Mouse (Mus musculus): ENCODE measurements around the gene Nell2.

The Nell2 gene

DNA sequence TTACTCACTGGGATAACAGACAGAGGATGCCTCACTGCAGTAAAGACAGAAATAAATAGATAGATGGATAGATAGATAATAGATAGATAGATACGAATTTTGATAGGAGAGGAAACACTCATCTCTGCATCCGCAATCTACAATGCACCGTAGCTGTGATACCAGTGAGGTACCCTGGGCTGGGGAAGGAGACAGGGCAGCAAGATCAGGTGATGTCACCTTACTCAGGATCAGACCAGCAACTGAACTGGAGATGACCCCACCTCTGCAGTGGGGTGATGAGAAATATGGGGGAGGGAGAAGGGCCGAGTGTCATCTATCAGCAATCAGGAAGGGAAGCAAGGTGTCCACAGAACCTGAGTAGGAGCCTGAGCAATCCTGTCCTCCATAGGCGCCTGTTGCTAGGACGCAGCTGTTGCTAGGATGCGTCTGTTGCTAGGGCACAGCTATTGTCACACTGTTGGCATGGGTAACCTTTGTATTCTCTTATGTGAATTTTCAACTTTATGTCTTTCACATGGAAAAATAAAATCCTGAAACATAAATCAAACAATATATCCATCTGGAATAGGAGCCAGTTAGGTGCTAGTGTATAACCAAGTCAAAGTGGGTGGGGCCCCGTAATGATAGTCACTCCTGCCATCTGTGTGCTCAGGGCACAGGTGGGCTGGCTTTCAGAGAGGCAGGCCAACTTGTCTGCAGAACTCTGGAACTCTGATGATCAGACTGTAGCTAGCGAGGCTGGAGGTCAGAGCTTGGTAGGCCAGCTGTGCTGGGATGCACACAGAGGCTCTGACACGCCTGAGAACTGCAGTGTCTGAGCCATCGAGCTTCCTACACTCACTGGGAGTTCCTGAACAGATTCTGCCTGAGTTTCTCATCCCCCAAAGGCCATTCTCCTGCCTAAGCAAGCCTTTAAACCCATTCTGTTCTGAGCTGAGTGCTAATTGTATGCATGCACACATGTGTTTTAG is 193.7 kb downstream of the Nell2 start:
- DNase-seq (ENCODE audit: low read depth, low spot score), result no peak

DNA sequence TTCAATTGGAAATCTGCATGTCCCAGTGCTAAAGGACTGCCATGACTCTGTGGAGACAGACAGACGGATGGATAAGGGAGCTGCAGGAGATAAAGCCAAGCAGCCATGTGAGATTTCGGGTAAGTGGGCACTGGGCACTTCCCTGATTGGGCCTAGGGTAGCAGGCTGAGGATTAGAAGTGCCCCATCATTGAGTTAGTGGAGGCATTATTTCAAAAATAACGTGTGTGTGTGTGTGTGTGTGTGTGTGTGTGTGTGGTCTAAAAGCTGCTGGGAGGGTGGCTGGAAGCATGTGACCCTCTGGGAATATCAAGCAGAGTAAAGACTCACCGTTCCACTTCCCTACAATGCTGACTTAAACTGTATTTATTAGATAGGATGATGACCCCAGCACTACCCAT is 195.1 kb downstream of the Nell2 start:
- no peak for DNase-seq (ENCODE audit: low read depth, low spot score)

DNA sequence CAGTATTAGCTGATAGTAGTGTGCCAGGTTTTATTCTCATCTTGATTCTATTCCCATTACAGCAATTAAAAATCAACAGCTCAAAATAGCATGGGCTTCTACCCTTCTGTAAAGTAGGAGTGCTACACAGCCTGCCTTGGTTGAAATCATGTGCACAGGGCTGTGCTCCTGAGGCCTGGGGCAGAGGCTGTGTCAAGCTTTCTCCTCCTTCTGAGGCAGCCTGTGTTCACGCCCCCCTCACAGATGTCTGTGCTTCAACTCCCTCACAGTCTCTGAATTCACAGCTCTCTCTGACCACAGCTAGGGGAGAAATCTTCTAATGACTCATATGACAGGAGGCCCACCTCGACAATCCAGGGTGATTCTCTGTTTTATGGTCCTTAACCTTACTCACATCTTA is 197.4 kb downstream of the Nell2 start:
- DNase-seq (ENCODE audit: low read depth, low spot score), result no peak

GRCm38 (mm10) chr15:95322744-95323143 is 205.6 kb downstream of the Nell2 start:
- DNase-seq (ENCODE audit: low read depth, low spot score), result no peak

DNA sequence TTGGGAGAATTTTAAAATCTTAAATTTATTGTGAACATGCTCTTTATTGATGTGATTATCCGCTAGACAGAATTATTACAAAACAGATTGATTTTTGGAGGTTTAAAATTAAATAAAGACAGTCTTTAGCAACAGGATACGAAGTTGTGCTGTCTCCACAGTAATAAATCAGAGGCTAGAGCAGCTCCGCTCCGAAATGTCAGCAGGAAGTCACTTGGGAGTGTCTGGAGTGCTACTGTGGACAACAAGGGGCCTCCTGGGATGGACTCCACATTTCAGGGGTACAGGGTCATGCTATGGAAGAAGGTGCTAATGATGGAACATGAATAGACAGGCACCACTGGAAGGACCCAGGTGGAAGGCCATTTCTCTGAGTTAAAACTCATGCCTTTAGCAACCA is 211.7 kb downstream of the Nell2 start:
- DNase-seq (ENCODE audit: low read depth, low spot score), result no peak

GRCm38 (mm10) chr15:95314808-95315145 is 213.6 kb downstream of the Nell2 start:
- DNase-seq (ENCODE audit: low read depth, low spot score), result no peak

DNA sequence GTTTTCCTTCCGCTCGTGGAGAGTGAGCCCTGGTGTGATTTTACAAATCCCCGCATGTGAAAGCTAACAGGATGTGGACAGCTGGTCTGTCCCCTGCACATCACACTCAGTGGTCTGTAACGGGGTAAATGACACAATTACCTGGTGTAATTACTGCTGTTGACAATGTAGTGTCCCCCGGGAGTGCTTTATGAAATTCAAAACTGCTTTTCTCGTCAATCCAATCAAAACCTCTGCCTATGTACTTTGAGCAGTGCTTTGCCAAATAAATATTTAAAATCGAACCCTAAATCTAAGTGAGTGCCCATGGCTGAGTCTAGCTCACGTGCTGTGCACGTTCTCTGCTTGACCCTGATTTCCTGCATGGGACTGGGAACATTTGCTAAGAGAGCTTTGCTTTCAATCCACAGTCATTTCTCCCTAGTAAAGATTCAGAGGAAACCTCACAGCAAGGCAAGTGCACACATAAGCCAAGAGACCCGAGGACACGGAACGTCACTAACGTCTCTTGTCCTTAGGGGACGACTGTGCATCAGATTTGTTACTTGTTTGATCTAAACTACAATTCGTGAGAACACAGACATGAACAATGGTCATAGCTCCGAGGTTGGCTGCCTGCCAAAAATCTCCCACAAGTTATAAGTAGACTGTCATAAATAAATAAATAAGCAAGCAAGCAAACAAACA is 214.1 kb downstream of the Nell2 start:
- no peak for DNase-seq (ENCODE audit: low read depth, low spot score)

- DNase-seq (ENCODE audit: low read depth, low spot score), result no peak
These were observed 215.1 kb downstream of the Nell2 start for GRCm38 (mm10) chr15:95313286-95313685.

GRCm38 (mm10) chr15:95304102-95304501 is 224.3 kb downstream of the Nell2 start:
- DNase-seq (ENCODE audit: low read depth, low spot score), result no peak

DNA sequence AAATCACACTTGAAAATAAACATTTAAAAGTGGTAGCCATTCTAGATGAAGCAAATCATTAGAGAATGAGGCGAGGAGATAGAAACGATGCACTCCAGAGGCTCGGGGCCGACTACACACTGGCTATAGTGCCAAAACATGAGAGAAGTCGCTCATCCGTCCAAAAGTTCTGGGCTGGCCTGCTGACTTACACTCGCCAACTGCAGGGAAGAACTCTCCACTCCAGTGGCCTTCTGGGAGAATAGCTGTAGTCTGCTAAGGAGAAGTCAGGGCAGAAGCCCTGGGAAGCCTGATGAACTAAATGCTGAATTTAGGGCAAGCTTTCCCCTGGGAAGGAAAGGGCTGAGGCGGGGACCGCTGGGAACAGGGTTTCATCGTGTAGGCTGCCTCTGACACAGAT is 231.8 kb downstream of the Nell2 start:
- no peak for DNase-seq (ENCODE audit: low read depth, low spot score)

DNA sequence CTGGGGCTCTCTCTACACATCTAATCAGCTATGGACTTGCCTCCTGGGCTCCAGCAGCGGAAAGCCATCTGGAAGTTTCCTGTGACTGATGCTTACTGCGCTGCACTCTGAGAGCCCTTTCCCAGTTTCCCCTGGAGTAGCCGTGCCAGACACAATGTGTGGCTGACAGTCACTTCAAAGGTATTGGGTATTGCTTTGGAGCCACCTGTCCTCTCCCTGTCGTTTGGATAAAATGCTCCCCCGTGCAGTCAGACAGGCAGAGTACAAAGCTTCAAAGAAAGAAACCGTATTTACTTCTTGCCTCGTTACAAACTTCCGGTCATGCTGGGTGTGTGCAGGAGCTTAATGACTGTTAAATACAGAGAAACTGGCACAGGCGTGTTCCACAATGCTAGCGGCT is 239.3 kb downstream of the Nell2 start:
- no peak for DNase-seq (ENCODE audit: low read depth, low spot score)

GRCm38 (mm10) chr15:95285199-95285598 is 243.2 kb downstream of the Nell2 start:
- DNase-seq (ENCODE audit: low read depth, low spot score), result no peak

DNA sequence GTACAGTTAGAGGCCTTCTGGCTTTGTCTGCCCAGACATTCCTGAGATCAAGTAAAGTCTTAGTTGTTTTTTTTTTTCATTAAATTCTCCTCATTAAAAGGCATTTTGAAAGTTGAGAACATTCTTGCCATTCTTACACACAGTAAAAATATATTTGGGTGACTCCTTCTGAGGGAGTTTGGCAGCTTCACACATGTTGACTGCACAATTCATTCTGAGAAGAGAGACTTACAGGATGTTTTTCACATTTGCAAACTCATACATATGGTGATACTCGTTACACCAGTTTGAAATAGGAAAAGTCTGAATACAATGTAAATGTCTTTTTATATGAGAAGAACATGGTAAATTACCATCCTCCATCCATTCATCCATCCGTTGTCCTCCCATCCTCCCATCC is 247.4 kb downstream of the Nell2 start:
- DNase-seq (ENCODE audit: low read depth, low spot score), result no peak

DNA sequence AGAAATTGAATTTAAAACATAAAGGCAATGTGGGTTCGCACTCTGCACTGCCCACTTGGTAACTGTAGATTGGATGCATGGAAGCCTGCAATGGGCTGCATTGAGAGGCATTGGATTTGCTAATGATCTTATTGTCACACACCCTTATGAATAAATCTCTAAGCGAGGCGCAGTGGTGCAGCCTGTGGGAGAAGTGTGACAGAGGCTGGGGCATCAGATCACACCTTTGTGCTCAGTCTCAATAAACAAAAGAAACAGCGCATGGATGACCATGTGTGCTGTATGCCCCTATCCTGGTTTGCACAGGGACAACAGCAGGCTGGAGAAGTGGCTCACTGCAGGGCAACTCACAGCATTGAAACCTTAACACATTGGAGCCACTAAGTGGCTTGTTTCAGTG is 250.4 kb downstream of the Nell2 start:
- DNase-seq (ENCODE audit: low read depth, low spot score), result no peak

DNA sequence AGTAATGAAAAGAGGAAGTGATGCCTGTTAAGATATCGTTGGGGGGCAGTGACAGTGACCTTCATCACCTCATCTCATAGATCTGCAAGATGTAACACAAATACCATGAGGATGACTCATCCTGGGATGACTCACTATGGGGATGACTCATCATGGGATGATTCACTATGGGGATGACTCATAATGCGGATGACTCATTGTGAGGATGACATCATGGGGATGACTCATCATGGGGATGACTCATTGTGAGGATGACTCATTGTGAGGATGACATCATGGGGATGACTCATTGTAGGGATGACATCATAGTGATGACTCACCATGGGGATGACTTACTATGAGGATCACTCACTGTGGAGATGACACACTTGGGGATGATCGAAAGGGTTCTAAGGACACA is 251.8 kb downstream of the Nell2 start:
- peak; percentile 13 for DNase-seq (ENCODE audit: low read depth, low spot score)

GRCm38 (mm10) chr15:95275553-95275952 is 252.8 kb downstream of the Nell2 start:
- no peak for DNase-seq (ENCODE audit: low read depth, low spot score)

- no peak for DNase-seq (ENCODE audit: low read depth, low spot score)
These were observed 255.1 kb downstream of the Nell2 start for GRCm38 (mm10) chr15:95273236-95273635.

- DNase-seq (ENCODE audit: low read depth, low spot score), result no peak
These were observed 256.2 kb downstream of the Nell2 start for GRCm38 (mm10) chr15:95272167-95272566.

GRCm38 (mm10) chr15:95259671-95260450 is 268.5 kb downstream of the Nell2 start:
- no peak for DNase-seq (ENCODE audit: low read depth, low spot score)

- DNase-seq (ENCODE audit: low read depth, low spot score), result no peak
These were observed 271.2 kb downstream of the Nell2 start for GRCm38 (mm10) chr15:95257131-95257530.

- DNase-seq (ENCODE audit: low read depth, low spot score), result no peak
These were observed 282.8 kb downstream of the Nell2 start for GRCm38 (mm10) chr15:95245516-95245915.

GRCm38 (mm10) chr15:95243876-95244275 is 284.5 kb downstream of the Nell2 start:
- DNase-seq (ENCODE audit: low read depth, low spot score), result no peak
